Mouse (Mus musculus) limb, embryonic 11.5 days (tissue): Measurements from ENCODE around the gene Nav3. TPM values are rescaled to one million over a fixed set of nuclear protein-coding genes. Genes with fewer than 3 reads are reported as not detected.

Source experiments
- ATAC-seq: fragments of 200-750 bp; cut with Nextera tagmentation; 2 replicates; pipeline ENCODE4 v1.8.0; 2017; ENCODE audit warnings: low read depth; ENCODE audit not compliant: insufficient number of reproducible peaks, low FRiP score, low TSS enrichment
- DNase-seq: peaks from one replicate; pipeline ENCODE4 v3.0.0-alpha.2; 2015; ENCODE audit warnings: low spot score
- H3K27ac ChIP-seq: fragments of 300-500 bp; sonication (generic); replicated peaks from 2 replicates; pipeline ENCODE4 v1.5.1; 2014; ENCODE audit warnings: low read depth, mild to moderate bottlenecking, low read length
- H3K27me3 ChIP-seq: fragments of 300-500 bp; sonication (generic); 2 replicates; pipeline ENCODE4 v1.6.1; 2014; ENCODE audit warnings: mild to moderate bottlenecking, low read length, mixed read lengths; ENCODE audit not compliant: control insufficient read depth, insufficient read depth
- H3K36me3 ChIP-seq: fragments of 300-500 bp; sonication (generic); 2 replicates; pipeline ENCODE4 v1.6.1; 2014; ENCODE audit warnings: mild to moderate bottlenecking, low read length, moderate library complexity, mixed read lengths; ENCODE audit not compliant: control insufficient read depth, insufficient read depth
- H3K4me1 ChIP-seq: fragments of 300-500 bp; sonication (generic); 2 replicates; pipeline ENCODE4 v1.6.1; 2014; ENCODE audit warnings: low read length, mixed read lengths; ENCODE audit not compliant: control insufficient read depth, insufficient read depth
- H3K4me2 ChIP-seq: fragments of 300-500 bp; sonication (generic); 2 replicates; pipeline ENCODE4 v1.6.1; 2014; ENCODE audit warnings: low read depth, mild to moderate bottlenecking, moderate library complexity; ENCODE audit not compliant: severe bottlenecking
- H3K4me3 ChIP-seq: fragments of 300-500 bp; sonication (generic); 2 replicates; pipeline ENCODE4 v1.5.1; 2014; ENCODE audit warnings: low read depth, low read length
- H3K9ac ChIP-seq: fragments of 300-500 bp; sonication (generic); 2 replicates; pipeline ENCODE4 v1.6.1; 2014; ENCODE audit warnings: mild to moderate bottlenecking, low read length
- H3K9me3 ChIP-seq: fragments of 300-500 bp; sonication (generic); 2 replicates; pipeline ENCODE4 v1.6.1; 2016; ENCODE audit warnings: low read length; ENCODE audit not compliant: control insufficient read depth
- WGBS: fragments of 180-500 bp; shearing (Covaris S2); extraction: QIAGEN DNeasy Blood & Tissue Kit; methylation state at CpG from one replicate; pipeline ENCODE4 v1.1.7; 2014; 5-methylcytosine and 5-hydroxymethylcytosine counted together
- polyA plus RNA-seq: library from polyadenylated mRNA; unstranded; fragments of >200 nt; fragmentation: Nextera tagmentation; extraction: Ambion mirVana; gene quantifications from 2 replicates; pipeline ENCODE4 v1.2.1, GENCODE M21; 2014

Nav3 gene
- polyA plus RNA-seq, 1 experiment from 2014 or later: 1.8 TPM

GRCm38 (mm10) chr10:110192026-110192805 lies 263.8 kb downstream of the Nav3 start:
- Histone ChIP-seq H3K9ac (no peak overlapping the region), H3K9me3 (no peaks in the 10 kb centered on the region), H3K4me1 (no peaks in the 10 kb centered on the region), H3K36me3 (no peaks in the 10 kb centered on the region), H3K4me2 (no peak overlapping the region), H3K27me3 (no peaks in the 10 kb centered on the region), H3K27ac (no peak overlapping the region), H3K4me3 (no peak overlapping the region)
- ATAC-seq (no peak), DNase-seq (no peak)
- WGBS: 80% methylated on average over 7 of the region's 7 CpGs

- Histone ChIP-seq H3K9ac (no peak overlapping the region), H3K4me1 (no peaks in the 10 kb centered on the region), H3K4me3 (no peak overlapping the region), H3K27me3 (no peaks in the 10 kb centered on the region), H3K27ac (no peak overlapping the region), H3K36me3 (no peaks in the 10 kb centered on the region), H3K9me3 (no peaks in the 10 kb centered on the region), H3K4me2 (no peak overlapping the region)
- DNase-seq: no peak
- WGBS: 79% methylated on average over 1 of the region's 1 CpGs
- no peak for ATAC-seq
These were observed 269.8 kb downstream of the Nav3 start for GRCm38 (mm10) chr10:110186242-110186641.

GRCm38 (mm10) chr10:110175874-110176273 lies 280.1 kb downstream of the Nav3 start:
- DNase-seq: no peak
- WGBS: 87% methylated on average over 5 of the region's 5 CpGs
- H3K4me2 ChIP-seq: no peak overlapping the region

GRCm38 (mm10) chr10:110169416-110169815 lies 286.6 kb downstream of the Nav3 start:
- H3K4me2 ChIP-seq: no peak overlapping the region
- ATAC-seq: no peak
- no peak for DNase-seq
- 84% methylated on average over 6 of the region's 6 CpGs for whole genome bisulfite sequencing
- no peak overlapping the region for H3K4me3 ChIP-seq
- H3K9me3 ChIP-seq: no peaks in the 10 kb centered on the region
- H3K9ac ChIP-seq: no peak overlapping the region
- H3K27me3 ChIP-seq: no peaks in the 10 kb centered on the region
- no peaks in the 10 kb centered on the region for H3K4me1 ChIP-seq
- H3K27ac ChIP-seq: no peak overlapping the region
- H3K36me3 ChIP-seq: no peaks in the 10 kb centered on the region

More at GRCm38 (mm10) chr10:110175874-110176273, 280.1 kb downstream of the Nav3 start:
- H3K9me3 ChIP-seq: no peaks in the 10 kb centered on the region
- no peaks in the 10 kb centered on the region for H3K27me3 ChIP-seq
- no peaks in the 10 kb centered on the region for H3K36me3 ChIP-seq
- no peak overlapping the region for H3K27ac ChIP-seq
- no peak overlapping the region for H3K9ac ChIP-seq
- no peak overlapping the region for H3K4me3 ChIP-seq
- H3K4me1 ChIP-seq: no peaks in the 10 kb centered on the region
- no peak for ATAC-seq

- Histone ChIP-seq H3K9ac (no peak overlapping the region), H3K36me3 (no peaks in the 10 kb centered on the region), H3K4me2 (no peak overlapping the region), H3K9me3 (no peaks in the 10 kb centered on the region), H3K27me3 (no peaks in the 10 kb centered on the region), H3K4me3 (no peak overlapping the region), H3K4me1 (no peaks in the 10 kb centered on the region), H3K27ac (no peak overlapping the region)
- 88% methylated on average over 2 of the region's 2 CpGs for WGBS
- ATAC-seq (no peak), DNase-seq (no peak)
These were observed 287.1 kb downstream of the Nav3 start for GRCm38 (mm10) chr10:110168892-110169291.

GRCm38 (mm10) chr10:110162596-110162995 lies 293.4 kb downstream of the Nav3 start:
- DNase-seq: no peak
- no peak overlapping the region for H3K27ac ChIP-seq

GRCm38 (mm10) chr10:110160894-110161293 lies 295.1 kb downstream of the Nav3 start:
- Histone ChIP-seq H3K27me3 (no peaks in the 10 kb centered on the region), H3K4me1 (no peaks in the 10 kb centered on the region), H3K4me3 (no peak overlapping the region), H3K9ac (no peak overlapping the region), H3K27ac (no peak overlapping the region), H3K36me3 (no peaks in the 10 kb centered on the region), H3K4me2 (no peak overlapping the region), H3K9me3 (no peaks in the 10 kb centered on the region)
- 57% methylated on average over 5 of the region's 5 CpGs for WGBS
- peak; percentile 78 for ATAC-seq
- DNase-seq: peak; percentile 30

More at GRCm38 (mm10) chr10:110162596-110162995, 293.4 kb downstream of the Nav3 start:
- no peak overlapping the region for H3K9ac ChIP-seq
- H3K4me3 ChIP-seq: no peak overlapping the region
- H3K27me3 ChIP-seq: no peaks in the 10 kb centered on the region
- ATAC-seq: no peak
- no peaks in the 10 kb centered on the region for H3K4me1 ChIP-seq
- H3K4me2 ChIP-seq: no peak overlapping the region
- H3K36me3 ChIP-seq: no peaks in the 10 kb centered on the region
- H3K9me3 ChIP-seq: no peaks in the 10 kb centered on the region

GRCm38 (mm10) chr10:110159548-110159947 lies 296.5 kb downstream of the Nav3 start:
- H3K27me3 ChIP-seq: no peaks in the 10 kb centered on the region
- no peak for DNase-seq
- 55% methylated on average over 1 of the region's 1 CpGs for WGBS
- no peaks in the 10 kb centered on the region for H3K36me3 ChIP-seq
- H3K4me1 ChIP-seq: no peaks in the 10 kb centered on the region
- no peak overlapping the region for H3K4me3 ChIP-seq
- no peaks in the 10 kb centered on the region for H3K9me3 ChIP-seq
- ATAC-seq: no peak
- no peak overlapping the region for H3K9ac ChIP-seq
- no peak overlapping the region for H3K27ac ChIP-seq
- no peak overlapping the region for H3K4me2 ChIP-seq

GRCm38 (mm10) chr10:110158122-110158521 lies 297.9 kb downstream of the Nav3 start:
- 62% methylated on average over 3 of the region's 3 CpGs for WGBS
- no peak for DNase-seq
- Histone ChIP-seq H3K36me3 (no peaks in the 10 kb centered on the region), H3K27me3 (no peaks in the 10 kb centered on the region), H3K9ac (no peak overlapping the region), H3K4me3 (no peak overlapping the region), H3K27ac (no peak overlapping the region), H3K9me3 (no peaks in the 10 kb centered on the region), H3K4me2 (no peak overlapping the region), H3K4me1 (no peaks in the 10 kb centered on the region)
- no peak for ATAC-seq
